12 mouse cellular contexts compared by ENCODE assay signal in genomic region chr4:155284521-155285379, GRCm38 (mm10). TPM values are rescaled to one million over a fixed set of nuclear protein-coding genes. Genes with fewer than 3 reads are reported as not detected.
DNase-seq lines count a peak whose midpoint lies in the region; ATAC-seq lines count a peak whose summit lies in the region.
"Had no signal": no experiment of that assay in that cellular context is flagged by ENCODE, and none has a peak within 500 bp of the region (broad histone marks: within the 10 kb centered on the region; RNA-seq: fewer than 3 reads in every experiment).

No protein-coding gene starts in this region.

- no peaks in the 10 kb centered on the region for H3K4me1 ChIP-seq in hindbrain, embryonic 11.5 days (replicated peaks; ENCODE audit: control insufficient read depth, insufficient read depth, low read length)
- H3K4me1 ChIP-seq in hindbrain, embryonic 16.5 days (ENCODE audit: control insufficient read depth, insufficient read depth, low read depth, low read length), result peaks cover 8% of the 10 kb centered on the region
- H3K4me1 ChIP-seq in limb, embryonic 15.5 days, result peaks cover 73% of the 10 kb centered on the region

- DNase-seq in adrenal gland, adult 2 months, result peak; percentile 28
- DNase-seq in adrenal gland, adult 8-10 months, result no peak
- DNase-seq in hindbrain, embryonic 11.5 days (ENCODE audit: low spot score), result no peak
- DNase-seq in embryo, embryonic 11 days, result peak; percentile 34
- no peak for DNase-seq in gastrocnemius, adult 8-10 months (ENCODE audit: low spot score in 2 of 2)
- DNase-seq: cerebellum, adult 9-10 months; kidney, adult 9 months; liver, postnatal 0 days; thymus, adult 2 months had no signal

- no peak overlapping the region for H3K27ac ChIP-seq in hindbrain, embryonic 11.5 days (ENCODE audit: low read depth, low read length)
- H3K27ac ChIP-seq in hindbrain, embryonic 16.5 days (ENCODE audit: low read depth, low read length), result no peak overlapping the region
- H3K27ac ChIP-seq in limb, embryonic 15.5 days, result peak overlapping the region; percentile 98

- WGBS in hindbrain, embryonic 11.5 days, result 68% methylated on average over 15 of the region's 15 CpGs
- WGBS in hindbrain, embryonic 16.5 days, result 78% methylated on average over 15 of the region's 15 CpGs
- WGBS in limb, embryonic 15.5 days, result 35% methylated on average over 15 of the region's 15 CpGs

- ATAC-seq in hindbrain, embryonic 11.5 days (ENCODE audit: low FRiP score), result no peak
- ATAC-seq in hindbrain, embryonic 16.5 days, result no peak
- ATAC-seq in limb, embryonic 15.5 days (ENCODE audit: insufficient number of reproducible peaks, low FRiP score, low TSS enrichment, low read depth), result no peak
- no peak for ATAC-seq in frontal cortex, adult (ENCODE audit: low TSS enrichment)
- ATAC-seq: liver, postnatal 0 days had no signal

- H3K36me3 ChIP-seq in hindbrain, embryonic 11.5 days (ENCODE audit: control insufficient read depth, insufficient read depth, low read length), result no peaks in the 10 kb centered on the region
- no peaks in the 10 kb centered on the region; the same call in 1 of the 2 replicates for H3K36me3 ChIP-seq in hindbrain, embryonic 16.5 days (ENCODE audit: control insufficient read depth, insufficient read depth, low read length)
- H3K36me3 ChIP-seq in limb, embryonic 15.5 days, result no peaks in the 10 kb centered on the region

- no peaks in the 10 kb centered on the region for H3K27me3 ChIP-seq in hindbrain, embryonic 11.5 days (ENCODE audit: control insufficient read depth, insufficient read depth, low read length)
- H3K27me3 ChIP-seq in hindbrain, embryonic 16.5 days (replicated peaks; ENCODE audit: control insufficient read depth, insufficient read depth, low read length), result no peaks in the 10 kb centered on the region
- no peaks in the 10 kb centered on the region for H3K27me3 ChIP-seq in limb, embryonic 15.5 days

- peak overlapping the region; percentile 11; the same call in 1 of the 2 replicates for H3K9ac ChIP-seq in hindbrain, embryonic 11.5 days (ENCODE audit: low read depth, low read length)
- no peak overlapping the region for H3K9ac ChIP-seq in hindbrain, embryonic 16.5 days (ENCODE audit: low read depth, low read length)
- no peak overlapping the region for H3K9ac ChIP-seq in limb, embryonic 15.5 days
- H3K9ac ChIP-seq: liver, postnatal 0 days had no signal

- H3K9me3 ChIP-seq in hindbrain, embryonic 11.5 days (ENCODE audit: control insufficient read depth, low read length), result no peaks in the 10 kb centered on the region
- no peaks in the 10 kb centered on the region for H3K9me3 ChIP-seq in hindbrain, embryonic 16.5 days (ENCODE audit: control insufficient read depth, low read length)
- no peaks in the 10 kb centered on the region for H3K9me3 ChIP-seq in limb, embryonic 15.5 days

- no peak overlapping the region for H3K4me2 ChIP-seq in hindbrain, embryonic 11.5 days (replicated peaks; ENCODE audit: low read depth, low read length)
- no peak overlapping the region for H3K4me2 ChIP-seq in hindbrain, embryonic 16.5 days (ENCODE audit: low read length)
- no peak overlapping the region for H3K4me2 ChIP-seq in limb, embryonic 15.5 days

- no peak overlapping the region for H3K4me3 ChIP-seq in hindbrain, embryonic 11.5 days (ENCODE audit: low read depth, low read length)
- H3K4me3 ChIP-seq in hindbrain, embryonic 16.5 days (ENCODE audit: low read length), result no peak overlapping the region
- no peak overlapping the region for H3K4me3 ChIP-seq in limb, embryonic 15.5 days

RNA-seq across cellular contexts. Expression of gene Faap20, which starts 35.1 kb away (rescaled TPM):
- total RNA-seq in adrenal gland, adult 2 months (2021), result 10 to 100 TPM; 40.3 to 57.3 TPM
- polyA plus RNA-seq in adrenal gland, adult 2 months (2012; rRNA removed), result 106 and 127 TPM in 2 replicates
- 10 to 100 TPM; 57.4 to 70.1 (median 60.8) TPM for total RNA-seq in adrenal gland, adult 8-10 months (2022)
- 99.0 and 99.3 TPM in 2 replicates for polyA plus RNA-seq in hindbrain, embryonic 11.5 days (2014; fragmentation: Nextera tagmentation; extraction: Ambion mirVana)
- 72.1 and 72.5 TPM in 2 replicates for polyA plus RNA-seq in hindbrain, embryonic 16.5 days (2015; fragmentation: Nextera tagmentation; extraction: Ambion mirVana)
- polyA plus RNA-seq in limb, embryonic 15.5 days (2015; fragmentation: Nextera tagmentation; extraction: Ambion mirVana), result 74.0 and 76.2 TPM in 2 replicates
- 1 to 10 TPM; 3.6 to 6.8 (median 5.0) TPM for total RNA-seq in gastrocnemius, adult 8-10 months (2022)

Comparison
In these comparisons a context has a peak if more than half of its experiments do, and no peak if none do; other contexts are left out.
1. DNase-seq: peak in adrenal gland, adult 2 months (single experiment) and embryo, embryonic 11 days (single experiment); none in adrenal gland, adult 8-10 months (single experiment), hindbrain, embryonic 11.5 days (single experiment) and gastrocnemius, adult 8-10 months (0 of 2).